Mouse (Mus musculus) midbrain, embryonic 12.5 days (tissue): ENCODE results near the gene Emc8. TPM values are rescaled to one million over a fixed set of nuclear protein-coding genes. Genes with fewer than 3 reads are reported as not detected.

Source experiments
- ATAC-seq: fragments of 200-750 bp; cut with Nextera tagmentation; 2 replicates; pipeline ENCODE4 v1.8.0; 2017; ENCODE audit warnings: low read depth, moderate TSS enrichment, moderate library complexity; ENCODE audit not compliant: low FRiP score
- H3K27ac ChIP-seq: fragments of 300-500 bp; sonication (generic); replicated peaks from 2 replicates; pipeline ENCODE4 v1.5.1; 2016; ENCODE audit warnings: mild to moderate bottlenecking
- H3K27me3 ChIP-seq: fragments of 300-500 bp; sonication (generic); 2 replicates; pipeline ENCODE4 v1.6.1; 2016; ENCODE audit warnings: mild to moderate bottlenecking
- H3K36me3 ChIP-seq: fragments of 300-500 bp; sonication (generic); 2 replicates; pipeline ENCODE4 v1.6.1; 2016
- H3K4me1 ChIP-seq: fragments of 300-500 bp; sonication (generic); 2 replicates; pipeline ENCODE4 v1.6.1; 2016
- H3K4me2 ChIP-seq: fragments of 300-500 bp; sonication (generic); replicated peaks from 2 replicates; pipeline ENCODE4 v1.6.1; 2016; ENCODE audit warnings: mild to moderate bottlenecking, moderate library complexity
- H3K4me3 ChIP-seq: fragments of 300-500 bp; sonication (generic); 2 replicates; pipeline ENCODE4 v1.5.1; 2016; ENCODE audit warnings: mild to moderate bottlenecking
- H3K9ac ChIP-seq: fragments of 300-500 bp; sonication (generic); replicated peaks from 2 replicates; pipeline ENCODE4 v1.6.1; 2016; ENCODE audit warnings: mild to moderate bottlenecking, moderate library complexity
- H3K9me3 ChIP-seq: fragments of 300-500 bp; sonication (generic); 2 replicates; pipeline ENCODE4 v1.6.1; 2016; ENCODE audit warnings: mild to moderate bottlenecking
- WGBS: fragments of 180-500 bp; shearing (Covaris S2); methylation state at CpG from one replicate; pipeline ENCODE4 v1.1.7; 2016; 5-methylcytosine and 5-hydroxymethylcytosine counted together
- polyA plus RNA-seq: library from polyadenylated mRNA; unstranded; fragments of >200 nt; fragmentation: Nextera tagmentation; extraction: Ambion mirVana; gene quantifications from 2 replicates; pipeline ENCODE4 v1.2.1, GENCODE M21; 2016

Gene Emc8
- 215 and 235 TPM in 2 replicates for polyA plus RNA-seq

- Histone ChIP-seq H3K9me3 (no peaks in the 10 kb centered on the region), H3K9ac (peak within 1 kb of the TSS; percentile 97), H3K4me1 (peaks cover 42% of the 10 kb centered on the region), H3K36me3 (peaks cover 45% of the 10 kb centered on the region), H3K4me2 (peak within 1 kb of the TSS; percentile 93), H3K27me3 (no peaks in the 10 kb centered on the region), H3K27ac (peak within 1 kb of the TSS; percentile 86), H3K4me3 (peak within 1 kb of the TSS; percentile 90)
- under 1% methylated on average over 48 of the region's 51 CpGs for WGBS
- no peak; the same call in 1 of the 2 replicates for ATAC-seq
Measured at GRCm38 (mm10) chr8:120668374-120668905, at the start of gene Emc8. Gene Emc8 (minus strand): TSS chr8:120668573.

GRCm38 (mm10) chr8:120715996-120716680, 47.8 kb upstream of the Emc8 start:
- Histone ChIP-seq H3K4me1 (no peaks in the 10 kb centered on the region), H3K4me3 (no peak overlapping the region), H3K27me3 (no peaks in the 10 kb centered on the region), H3K9ac (no peak overlapping the region), H3K9me3 (no peaks in the 10 kb centered on the region), H3K27ac (no peak overlapping the region), H3K36me3 (no peaks in the 10 kb centered on the region), H3K4me2 (no peak overlapping the region)
- WGBS, result 80% methylated on average over 15 of the region's 15 CpGs
- no peak for ATAC-seq

GRCm38 (mm10) chr8:120715200-120715599, 46.8 kb upstream of the Emc8 start:
- Histone ChIP-seq H3K9me3 (no peaks in the 10 kb centered on the region), H3K36me3 (no peaks in the 10 kb centered on the region), H3K27ac (no peak overlapping the region), H3K4me3 (no peak overlapping the region), H3K4me2 (no peak overlapping the region), H3K4me1 (no peaks in the 10 kb centered on the region), H3K27me3 (no peaks in the 10 kb centered on the region), H3K9ac (no peak overlapping the region)
- no peak for ATAC-seq
- 85% methylated on average over 6 of the region's 6 CpGs for WGBS

- Histone ChIP-seq H3K9me3 (no peaks in the 10 kb centered on the region), H3K9ac (no peak overlapping the region), H3K4me2 (no peak overlapping the region), H3K27me3 (0 out of 2 replicates have a peak, but pooled peaks cover under 1% of the 10 kb centered on the region), H3K27ac (no peak overlapping the region), H3K4me1 (no peaks in the 10 kb centered on the region), H3K4me3 (no peak overlapping the region), H3K36me3 (no peaks in the 10 kb centered on the region)
- 91% methylated on average over 10 of the region's 10 CpGs for WGBS
- ATAC-seq, result no peak
Measured at GRCm38 (mm10) chr8:120709176-120709575, 40.8 kb upstream of the Emc8 start.

- Histone ChIP-seq H3K9ac (no peak overlapping the region), H3K36me3 (no peaks in the 10 kb centered on the region), H3K4me2 (no peak overlapping the region), H3K27ac (no peak overlapping the region), H3K27me3 (peaks cover 3% of the 10 kb centered on the region; the same call in 1 of the 2 replicates), H3K4me1 (no peaks in the 10 kb centered on the region), H3K9me3 (no peaks in the 10 kb centered on the region), H3K4me3 (no peak overlapping the region)
- 81% methylated on average over 3 of the region's 3 CpGs for WGBS
- no peak for ATAC-seq
Measured at GRCm38 (mm10) chr8:120706193-120706592, 37.8 kb upstream of the Emc8 start.

- no peaks in the 10 kb centered on the region for H3K36me3 ChIP-seq
- no peak overlapping the region for H3K4me3 ChIP-seq
- H3K4me1 ChIP-seq, result no peaks in the 10 kb centered on the region
- no peak overlapping the region for H3K9ac ChIP-seq
- no peak for ATAC-seq
- 86% methylated on average over 15 of the region's 15 CpGs for WGBS
- H3K27ac ChIP-seq, result no peak overlapping the region
- peaks cover 3% of the 10 kb centered on the region; the same call in 1 of the 2 replicates for H3K27me3 ChIP-seq
- no peaks in the 10 kb centered on the region for H3K9me3 ChIP-seq
- no peak overlapping the region for H3K4me2 ChIP-seq
Measured at GRCm38 (mm10) chr8:120705163-120705562, 36.8 kb upstream of the Emc8 start.

GRCm38 (mm10) chr8:120704203-120704602, 35.8 kb upstream of the Emc8 start:
- no peak overlapping the region for H3K4me2 ChIP-seq
- no peak overlapping the region for H3K4me3 ChIP-seq
- no peak overlapping the region for H3K9ac ChIP-seq
- H3K9me3 ChIP-seq, result no peaks in the 10 kb centered on the region
- no peaks in the 10 kb centered on the region for H3K4me1 ChIP-seq
- 84% methylated on average over 9 of the region's 9 CpGs for WGBS
- no peaks in the 10 kb centered on the region for H3K36me3 ChIP-seq
- H3K27me3 ChIP-seq, result peaks cover 7% of the 10 kb centered on the region; the same call in 1 of the 2 replicates
- no peak for ATAC-seq
- H3K27ac ChIP-seq, result no peak overlapping the region

- H3K36me3 ChIP-seq, result no peaks in the 10 kb centered on the region
- peaks cover 7% of the 10 kb centered on the region; the same call in 1 of the 2 replicates for H3K27me3 ChIP-seq
- no peak overlapping the region for H3K9ac ChIP-seq
- ATAC-seq, result no peak
- no peaks in the 10 kb centered on the region for H3K9me3 ChIP-seq
- no peak overlapping the region for H3K4me2 ChIP-seq
- H3K4me3 ChIP-seq, result no peak overlapping the region
- no peaks in the 10 kb centered on the region for H3K4me1 ChIP-seq
- no peak overlapping the region for H3K27ac ChIP-seq
- WGBS, result 73% methylated on average over 19 of the region's 19 CpGs
Measured at GRCm38 (mm10) chr8:120701758-120702465, 33.5 kb upstream of the Emc8 start.

GRCm38 (mm10) chr8:120700053-120700452, 31.7 kb upstream of the Emc8 start:
- Histone ChIP-seq H3K9me3 (no peaks in the 10 kb centered on the region), H3K27ac (no peak overlapping the region), H3K4me2 (no peak overlapping the region), H3K27me3 (peaks cover 7% of the 10 kb centered on the region; the same call in 1 of the 2 replicates), H3K4me1 (no peaks in the 10 kb centered on the region), H3K4me3 (no peak overlapping the region), H3K9ac (no peak overlapping the region), H3K36me3 (no peaks in the 10 kb centered on the region)
- ATAC-seq, result no peak
- WGBS, result 81% methylated on average over 4 of the region's 4 CpGs

GRCm38 (mm10) chr8:120699565-120699964, 31.2 kb upstream of the Emc8 start:
- 74% methylated on average over 2 of the region's 2 CpGs for WGBS
- H3K9me3 ChIP-seq, result no peaks in the 10 kb centered on the region
- H3K36me3 ChIP-seq, result no peaks in the 10 kb centered on the region
- H3K4me2 ChIP-seq, result no peak overlapping the region
- H3K27me3 ChIP-seq, result peaks cover 7% of the 10 kb centered on the region; the same call in 1 of the 2 replicates
- no peak overlapping the region for H3K9ac ChIP-seq
- H3K4me3 ChIP-seq, result no peak overlapping the region
- no peak overlapping the region for H3K27ac ChIP-seq
- ATAC-seq, result no peak
- no peaks in the 10 kb centered on the region for H3K4me1 ChIP-seq

GRCm38 (mm10) chr8:120699079-120699478, 30.7 kb upstream of the Emc8 start:
- 82% methylated on average over 6 of the region's 6 CpGs for WGBS
- no peak overlapping the region for H3K4me2 ChIP-seq
- no peak overlapping the region for H3K9ac ChIP-seq
- H3K4me1 ChIP-seq, result no peaks in the 10 kb centered on the region
- peaks cover 5% of the 10 kb centered on the region; the same call in 1 of the 2 replicates for H3K27me3 ChIP-seq
- no peak overlapping the region for H3K4me3 ChIP-seq
- no peaks in the 10 kb centered on the region for H3K9me3 ChIP-seq
- no peak overlapping the region for H3K27ac ChIP-seq
- ATAC-seq, result no peak
- no peaks in the 10 kb centered on the region for H3K36me3 ChIP-seq

- Histone ChIP-seq H3K4me2 (no peak overlapping the region), H3K4me1 (no peaks in the 10 kb centered on the region), H3K9me3 (no peaks in the 10 kb centered on the region), H3K36me3 (no peaks in the 10 kb centered on the region), H3K27me3 (0 out of 2 replicates have a peak, but pooled peaks cover 4% of the 10 kb centered on the region), H3K27ac (no peak overlapping the region), H3K4me3 (no peak overlapping the region), H3K9ac (no peak overlapping the region)
- no peak for ATAC-seq
- 92% methylated on average over 7 of the region's 7 CpGs for WGBS
Measured at GRCm38 (mm10) chr8:120698426-120698825, 30.1 kb upstream of the Emc8 start.
